26 mouse cellular contexts compared by ENCODE assay signal in the genomic region with DNA sequence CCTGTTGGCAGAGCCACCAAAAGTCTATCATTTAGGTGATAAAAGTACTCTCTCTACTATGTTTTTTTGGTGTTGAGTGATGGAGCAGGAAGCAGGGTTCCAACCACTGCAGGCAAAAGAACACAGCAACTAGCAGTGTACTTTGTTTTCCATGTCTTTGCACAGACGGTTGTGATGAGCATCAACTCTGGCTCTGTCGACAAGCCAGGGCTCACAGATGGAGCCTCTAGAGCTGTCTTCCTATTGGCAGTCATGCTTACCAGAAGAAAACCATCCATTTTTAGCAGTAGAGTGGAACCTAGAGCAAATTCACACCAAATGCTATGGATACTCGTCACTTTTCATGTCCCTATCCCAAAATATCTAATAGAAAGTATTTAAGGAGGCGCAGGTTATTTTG.
DNase-seq lines count a peak whose midpoint lies in the region; ATAC-seq and TF ChIP-seq lines count a peak whose summit lies in the region.
"Had no signal": no experiment of that assay in that cellular context is flagged by ENCODE, and none has a peak within 500 bp of the region (broad histone marks: within the 10 kb centered on the region; RNA-seq: fewer than 3 reads in every experiment).

No protein-coding gene starts in this region.

- no peak for TF ChIP-seq CTCF in brain, embryonic 14.5 days (IDR thresholded peaks at IDR 0.05; ENCODE audit: borderline replicate concordance, extremely low read depth, insufficient read depth, insufficient read length)
- no peak for TF ChIP-seq CTCF in layer of hippocampus, adult 2 months (conservative IDR thresholded peaks at IDR 0.05)

- DNase-seq in frontal cortex, adult 2 months (ENCODE audit: extremely low spot score in 1 of 2, low spot score in 1 of 2) = no peak
- peak; percentile 5 for DNase-seq in brain, embryonic 14.5 days (ENCODE audit: low read depth)
- peak; percentile 3 to 16 for DNase-seq in layer of hippocampus, adult 2 months (ENCODE audit: low spot score in 2 of 2)
- DNase-seq in layer of hippocampus, postnatal 14 days (ENCODE audit: low spot score in 2 of 2) = peak; percentile 19 to 67
- no peak for DNase-seq in ovary, postnatal 10 days (ENCODE audit: low spot score)
- no peak for DNase-seq in testis, postnatal 14 days (ENCODE audit: low spot score)
- DNase-seq: adrenal gland, postnatal 14 days; cerebellum, adult 9-11 months; heart, postnatal 14 days; kidney, adult 18-20 months; kidney, postnatal 25 days; lung, embryonic 14.5 days; lung, postnatal 14 days; spleen, adult 18-20 months; thymus, adult 2 months; thymus, postnatal 36 days had no signal

- H3K4me3 ChIP-seq in layer of hippocampus, adult 2 months = no peak overlapping the region
- H3K4me3 ChIP-seq: hindbrain, embryonic 10.5 days; hindbrain, embryonic 15.5 days; kidney, embryonic 15.5 days; limb, embryonic 12.5 days; liver, embryonic 15.5 days had no signal

- 0 out of 2 replicates have a peak overlapping the region, but pooled peaks have one; percentile 14 for H3K27ac ChIP-seq in layer of hippocampus, adult 2 months
- H3K27ac ChIP-seq: hindbrain, embryonic 10.5 days; hindbrain, embryonic 15.5 days; kidney, embryonic 15.5 days; limb, embryonic 12.5 days; liver, embryonic 15.5 days had no signal

- no peak for TF ChIP-seq POLR2A in brain, embryonic 14.5 days (IDR thresholded peaks at IDR 0.05; ENCODE audit: borderline replicate concordance, extremely low read depth, insufficient read depth, insufficient read length, poor library complexity, severe bottlenecking)

- peak; percentile 85 for ATAC-seq in frontal cortex, adult (ENCODE audit: low TSS enrichment)
- ATAC-seq: CD4-positive, CD25-positive, alpha-beta regulatory T cell, adult 4 months; forebrain, embryonic 14.5 days; inflammation-experienced regulatory T-cells, adult 6 months; midbrain, embryonic 16.5 days had no signal

Comparison
In these comparisons a context has a peak if more than half of its experiments do, and no peak if none do; other contexts are left out.
1. DNase-seq: peak in brain, embryonic 14.5 days (single experiment), layer of hippocampus, adult 2 months (2 of 2) and layer of hippocampus, postnatal 14 days (2 of 2); none in frontal cortex, adult 2 months (0 of 2), ovary, postnatal 10 days (single experiment) and testis, postnatal 14 days (single experiment).